Mouse (Mus musculus): ENCODE measurements around the gene Ikbip. TPM values are rescaled to one million over a fixed set of nuclear protein-coding genes. Genes with fewer than 3 reads are reported as not detected.

Ikbip gene
- total RNA-seq, 2 experiments from 2014 or later, result 30.9 to 31.5 TPM

Other genes with a start within 250 kb of the Ikbip start
- 1 to 10 TPM; 5.4 to 5.8 TPM for gene Apaf1, start 170 bp upstream of the Ikbip start, total RNA-seq (2021)
- 1,000 to 10,000 TPM; 1,418 to 2,058 TPM for gene Slc25a3, start 41.1 kb downstream of the Ikbip start, total RNA-seq (2021)
- 10 to 100 TPM; 80.3 to 89.6 TPM for gene Tmpo, start 98.4 kb downstream of the Ikbip start, total RNA-seq (2021)

All from adrenal gland, adult 18-20 months (tissue).